Mouse (Mus musculus) mouse trophoblast stem cell (cell line): ENCODE results near the gene Epo.

Source experiments
- in situ Hi-C, 2 experiments: fragments of 300-500 bp; cut with MseI, MboI; formaldehyde crosslinking; loops; 2 replicates in 1 of 2; 3 replicates in 1 of 2; pipeline ENCODE4 v1.15.1; 2025

Epo gene

GRCm38 (mm10) chr5:137540991-137541390 lies 7.9 kb upstream of the Epo start:
- in situ Hi-C loops: no loop called here

DNA sequence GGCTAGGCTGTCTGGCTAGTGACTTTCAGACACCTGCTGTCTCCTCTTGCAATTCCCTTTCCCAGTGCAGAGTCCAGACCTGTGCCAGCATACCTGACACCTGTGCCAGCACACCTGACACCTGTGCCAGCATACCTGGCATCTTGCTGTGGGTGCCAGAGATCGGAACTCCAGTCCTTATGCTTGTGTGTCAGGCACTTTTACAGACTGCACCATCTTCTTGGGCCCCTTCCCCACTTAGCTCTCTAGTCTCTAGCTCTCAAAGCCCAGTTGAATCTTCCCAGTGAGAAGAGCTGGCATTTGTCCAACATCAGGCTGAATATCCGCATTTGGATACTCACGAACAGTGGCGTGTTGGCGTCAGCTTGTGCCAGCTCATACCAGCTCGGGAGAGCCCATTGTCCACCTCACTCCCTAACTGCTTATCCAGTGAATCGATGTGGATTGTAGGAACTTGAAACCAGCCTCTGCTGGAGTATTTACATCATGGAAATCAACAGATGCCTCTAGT lies 6.3 kb upstream of the Epo start:
- in situ Hi-C loops: no loop called here

DNA sequence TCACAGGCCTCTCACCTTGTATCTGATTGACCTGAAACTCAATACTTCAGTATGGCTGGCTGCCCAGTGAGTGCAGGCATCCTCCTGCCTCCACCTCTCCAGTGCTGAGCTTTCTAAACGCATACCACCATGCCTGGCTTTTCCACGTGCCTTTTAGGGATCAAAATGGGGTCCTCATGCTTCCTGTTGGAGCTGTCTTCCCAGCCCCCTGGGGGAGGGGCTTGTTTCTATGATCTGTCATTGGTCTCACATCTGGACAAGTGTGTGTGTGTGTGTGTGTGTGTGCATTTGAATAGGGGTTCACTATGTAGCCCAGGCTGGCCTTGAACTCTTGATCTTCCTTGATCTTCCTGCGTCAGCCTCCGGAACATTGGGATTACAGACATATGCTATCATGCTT lies 4.4 kb upstream of the Epo start:
- in situ Hi-C loops: no loop called here

DNA sequence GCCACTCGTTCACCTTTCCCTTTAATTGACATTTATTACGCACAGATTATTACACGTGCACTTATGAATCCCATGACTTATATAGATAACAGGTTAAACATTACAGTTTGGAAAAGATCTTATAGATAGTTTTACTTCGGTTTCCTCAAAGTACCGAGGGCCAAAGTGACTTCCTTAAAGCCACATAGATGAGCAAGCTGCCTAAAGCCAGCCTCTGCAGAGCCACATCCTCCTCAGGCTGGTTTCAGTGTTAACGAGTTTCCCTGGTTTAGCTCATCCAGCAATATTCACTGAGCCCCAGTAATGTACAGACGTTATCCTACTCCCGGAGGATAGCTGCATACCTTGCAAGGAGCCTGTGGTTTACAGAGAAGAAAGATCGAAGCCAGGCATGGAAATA lies 2.3 kb upstream of the Epo start:
- in situ Hi-C loops: no loop called here

DNA sequence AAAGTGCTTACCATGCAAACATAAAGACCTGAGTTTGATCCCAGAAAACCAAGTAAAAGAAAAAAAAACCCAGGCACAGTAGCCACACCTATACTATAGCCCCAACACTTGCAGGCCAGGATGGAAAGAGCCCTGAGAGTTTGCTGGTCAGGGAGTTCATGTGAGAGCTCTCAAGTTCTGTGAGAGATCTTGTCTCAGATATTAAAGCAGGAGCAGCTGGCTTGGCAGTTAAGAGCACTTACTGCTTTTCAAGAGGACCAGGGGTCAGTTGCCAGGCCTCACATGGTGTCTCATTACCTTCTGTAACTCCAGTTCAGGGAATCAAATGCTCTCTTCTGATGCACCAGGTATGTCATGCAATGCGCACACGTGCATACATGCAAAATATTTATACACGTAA lies 1.7 kb upstream of the Epo start:
- in situ Hi-C loops: no loop called here

- in situ Hi-C loops: no loop called here
These were observed 280 bp downstream of the Epo start for GRCm38 (mm10) chr5:137532808-137533116.

- in situ Hi-C loops: no loop called here
These were observed 773 bp downstream of the Epo start for GRCm38 (mm10) chr5:137532131-137532807.

DNA sequence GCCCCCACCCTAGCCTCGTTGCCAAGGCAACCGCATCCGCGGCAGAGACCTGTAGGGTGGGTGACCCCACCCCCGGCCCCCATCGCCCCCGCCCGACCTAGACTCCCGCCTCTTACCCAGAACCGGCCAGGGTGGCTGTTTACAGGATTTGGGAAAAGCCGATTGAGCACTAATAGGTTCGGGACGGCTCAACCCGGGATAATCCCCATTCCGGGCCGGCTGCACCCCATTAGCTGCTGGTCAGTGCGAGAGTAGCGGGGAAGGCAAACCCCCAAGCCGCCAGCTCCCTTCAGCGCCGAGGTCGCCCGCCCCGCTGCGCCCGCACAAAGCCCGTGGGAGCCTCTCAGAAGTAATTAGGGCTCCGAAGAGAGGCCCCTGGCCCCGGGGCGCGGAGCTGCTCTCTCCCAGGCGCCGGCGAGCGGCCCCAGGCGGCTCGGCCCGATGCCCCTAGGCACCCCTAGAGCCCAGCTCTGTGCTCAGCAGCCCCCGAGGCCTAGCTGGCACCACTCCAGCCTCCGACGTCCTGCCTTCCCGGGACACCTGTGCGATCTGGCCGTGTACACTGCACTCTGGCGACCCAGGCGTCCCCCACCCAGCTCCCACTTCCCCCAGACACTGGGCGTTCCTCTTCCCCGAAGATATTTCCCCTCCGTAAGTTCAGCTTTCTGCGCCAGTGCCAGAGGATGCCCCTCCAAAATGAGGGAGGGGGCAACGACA lies 1.5 kb downstream of the Epo start:
- in situ Hi-C loops: no loop called here

- in situ Hi-C loops: no loop called here
These were observed 2.2 kb downstream of the Epo start for GRCm38 (mm10) chr5:137530588-137531413.

DNA sequence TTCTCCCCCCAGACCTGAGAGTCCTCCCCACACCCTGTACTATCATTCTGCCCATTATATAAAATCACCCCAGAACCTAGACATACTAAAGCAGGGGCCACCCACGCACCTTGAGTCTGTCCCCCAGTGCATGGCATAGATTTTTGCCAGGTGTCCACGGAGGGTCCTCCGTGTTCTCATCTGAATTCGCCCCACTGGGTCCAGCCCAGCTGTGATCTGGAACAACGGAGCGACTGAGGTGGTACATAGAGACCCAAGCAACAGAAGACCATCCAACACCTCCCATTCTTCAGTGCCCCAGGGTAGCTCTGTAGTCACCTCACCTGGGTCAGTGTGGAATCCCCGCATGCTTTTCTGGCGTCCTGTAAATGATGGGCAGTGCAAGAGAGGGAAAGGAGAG lies 3.0 kb downstream of the Epo start:
- in situ Hi-C loops: no loop called here

GRCm38 (mm10) chr5:137529221-137529995 lies 3.6 kb downstream of the Epo start:
- in situ Hi-C loops: no loop called here

DNA sequence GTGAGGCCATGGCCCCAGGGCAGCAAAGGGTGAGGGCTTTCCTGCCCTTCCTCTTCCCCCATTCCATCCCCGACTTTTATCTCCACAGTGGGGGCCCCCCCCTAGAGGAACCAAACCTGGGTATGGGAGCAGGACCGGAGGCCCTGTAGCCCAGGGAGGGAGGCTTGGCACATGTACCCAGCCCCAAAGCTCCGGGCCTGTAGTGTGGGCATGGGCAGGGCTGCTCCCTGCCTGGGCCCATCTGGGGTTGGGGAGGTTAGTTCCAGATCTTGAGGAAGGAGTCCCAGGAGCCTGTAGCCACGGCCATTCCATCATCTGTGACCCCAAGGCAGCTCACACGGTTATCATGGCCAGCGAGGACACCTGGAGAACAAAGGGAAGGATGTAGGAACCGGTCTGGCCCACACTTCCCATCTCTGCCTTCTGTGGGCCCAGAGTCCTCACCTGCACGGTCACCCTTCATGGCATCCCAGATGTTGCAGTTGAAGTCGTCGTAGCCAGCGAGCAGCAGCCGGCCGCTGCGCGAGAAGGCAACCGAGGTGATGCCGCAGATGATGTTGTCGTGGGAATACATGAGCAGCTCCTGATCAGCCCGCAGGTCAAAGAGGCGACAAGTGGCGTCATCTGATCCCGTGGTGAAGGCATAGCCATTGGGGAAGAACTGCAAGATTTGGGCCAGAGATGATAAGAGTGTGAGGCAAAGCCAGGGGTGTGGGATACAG lies 4.6 kb downstream of the Epo start:
- in situ Hi-C loops: no loop called here

DNA sequence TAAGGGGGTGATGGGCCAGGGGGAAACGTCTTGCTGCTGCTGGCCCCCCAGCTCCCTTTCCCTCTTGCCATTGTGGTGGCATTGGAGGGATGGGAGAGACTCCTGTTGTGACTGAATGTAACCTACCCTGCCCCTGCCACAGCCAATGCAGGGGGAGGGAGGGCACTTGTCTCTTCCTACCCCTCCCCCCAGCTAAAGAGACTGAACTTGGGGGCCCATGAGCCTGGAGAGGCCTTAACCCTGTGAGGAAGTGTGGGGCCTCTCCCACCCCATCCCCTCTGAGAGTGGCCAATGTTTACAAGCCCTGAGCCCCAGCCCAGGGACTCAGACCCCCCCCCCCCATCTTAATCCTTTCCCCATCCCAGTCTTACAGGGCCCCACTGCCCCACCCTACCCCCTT lies 5.6 kb downstream of the Epo start:
- in situ Hi-C loops: no loop called here

DNA sequence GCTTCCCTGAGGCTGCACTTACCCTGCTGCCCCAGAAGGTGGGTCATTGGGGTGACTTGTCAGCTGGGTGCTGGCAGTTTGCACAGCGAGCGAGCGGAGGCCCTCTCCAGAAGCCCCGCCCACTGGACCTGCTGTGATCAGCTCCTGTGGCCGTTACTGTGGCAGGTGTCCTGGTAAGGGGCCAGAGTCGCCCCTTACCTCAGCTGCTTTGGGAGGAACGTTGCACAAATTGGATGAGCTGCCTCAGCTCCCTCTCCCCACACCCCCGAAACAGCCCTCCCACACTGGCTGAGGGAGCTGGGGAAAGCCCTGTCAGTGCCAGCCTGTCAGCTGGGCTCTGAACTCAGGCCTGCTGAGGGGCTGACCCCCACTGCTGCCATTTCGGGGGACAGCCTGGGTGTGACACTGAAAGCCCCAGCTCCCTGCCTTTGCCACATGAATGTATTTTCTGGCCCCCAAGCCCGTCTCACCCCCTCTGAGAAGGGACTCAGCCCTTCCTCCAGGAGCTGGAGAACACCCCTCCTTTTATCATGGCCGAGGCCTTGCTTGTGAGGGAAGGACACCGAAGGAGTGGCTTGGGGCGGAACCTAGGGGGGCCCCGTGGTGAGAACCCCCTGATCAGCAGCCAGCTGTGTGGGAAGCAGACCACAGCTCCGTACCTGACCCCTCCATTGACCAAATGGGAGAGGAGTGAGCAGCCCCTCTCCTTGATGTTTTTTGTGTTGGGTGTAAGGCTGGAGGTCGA lies 6.7 kb downstream of the Epo start:
- in situ Hi-C loops: no loop called here

GRCm38 (mm10) chr5:137525511-137525910 lies 7.5 kb downstream of the Epo start:
- in situ Hi-C loops: no loop called here

GRCm38 (mm10) chr5:137524671-137525070 lies 8.4 kb downstream of the Epo start:
- in situ Hi-C loops: no loop called here

GRCm38 (mm10) chr5:137524251-137524515 lies 8.9 kb downstream of the Epo start:
- in situ Hi-C loops: no loop called here

DNA sequence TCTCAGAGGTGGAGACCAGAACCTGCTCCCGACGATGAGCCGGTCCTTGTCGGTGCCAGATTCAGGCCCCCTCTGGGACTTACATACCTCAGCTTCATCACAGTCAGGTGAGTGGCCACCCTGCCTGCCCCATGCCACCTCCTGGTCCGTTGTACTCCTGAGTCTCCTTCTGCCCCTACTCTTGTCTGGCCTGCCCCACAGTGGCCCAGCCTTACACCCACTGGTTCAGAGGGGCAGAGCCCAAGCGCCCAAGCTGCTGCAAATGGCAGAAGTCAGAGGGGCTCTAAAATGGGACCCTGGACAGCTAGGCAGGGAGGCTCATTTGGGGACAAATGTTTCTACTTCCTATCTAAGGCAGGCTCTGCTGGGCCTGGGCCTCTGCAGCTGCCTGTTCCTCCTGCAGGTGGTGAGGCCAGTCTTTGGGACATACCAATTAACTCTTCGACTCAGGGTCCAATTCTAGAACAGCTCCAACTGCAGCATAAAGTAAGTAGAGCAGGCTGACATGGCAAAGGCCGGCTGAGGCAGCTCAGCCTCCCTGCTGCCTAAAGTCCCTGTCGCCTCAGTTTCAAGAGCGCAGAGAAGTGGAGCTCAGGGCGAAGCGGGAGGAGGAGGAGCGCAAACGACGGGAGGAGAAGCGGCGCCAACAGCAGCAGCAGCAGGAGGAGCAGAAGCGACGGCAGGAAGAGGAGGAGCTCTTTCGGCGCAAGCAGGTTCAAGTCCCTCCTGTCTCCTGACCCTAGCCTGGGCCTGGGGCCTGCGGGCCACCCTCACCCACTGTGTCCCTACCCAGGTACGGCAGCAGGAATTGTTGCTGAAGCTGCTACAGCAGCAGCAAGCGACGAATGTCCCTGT lies 9.4 kb downstream of the Epo start:
- in situ Hi-C loops: no loop called here

DNA sequence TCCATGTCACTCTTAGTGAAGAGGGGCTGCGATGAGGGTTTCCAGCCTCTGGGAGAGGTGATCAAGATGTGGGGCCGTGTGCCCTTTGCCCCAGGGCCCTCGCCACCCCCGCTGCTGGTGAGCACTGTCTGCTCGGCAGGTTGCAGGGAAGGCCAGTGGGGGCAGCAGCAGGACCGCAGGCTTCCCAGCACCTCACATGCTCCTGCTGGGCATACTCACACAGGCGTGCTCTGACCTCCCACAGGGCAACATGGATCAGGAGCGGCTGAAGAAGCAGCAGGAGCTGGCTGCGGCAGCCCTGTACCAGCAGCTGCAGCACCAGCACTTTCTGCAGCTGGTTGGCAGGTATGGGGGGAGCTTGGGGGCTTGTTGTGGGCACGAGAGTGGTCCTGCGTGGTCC lies 10.3 kb downstream of the Epo start:
- in situ Hi-C loops: no loop called here

- in situ Hi-C loops: no loop called here
These were observed 11.2 kb downstream of the Epo start for GRCm38 (mm10) chr5:137521861-137522260.
